Mouse (Mus musculus) WW6 (cell line): ENCODE measurements around the gene Eif1b.
A peak's percentile ranks its signal among the peaks of the same experiment; 100 is the strongest.
"Not testable (repeated sequence)": the region's sequence is repeated elsewhere in the genome, so short reads cannot be mapped to it uniquely, and the experiment has no call there.

Experiments
- DNase-seq: peaks from one replicate; pipeline ENCODE4 v3.0.0-alpha.2; 2013; ENCODE audit warnings: low read depth, low spot score

The Eif1b gene

DNA sequence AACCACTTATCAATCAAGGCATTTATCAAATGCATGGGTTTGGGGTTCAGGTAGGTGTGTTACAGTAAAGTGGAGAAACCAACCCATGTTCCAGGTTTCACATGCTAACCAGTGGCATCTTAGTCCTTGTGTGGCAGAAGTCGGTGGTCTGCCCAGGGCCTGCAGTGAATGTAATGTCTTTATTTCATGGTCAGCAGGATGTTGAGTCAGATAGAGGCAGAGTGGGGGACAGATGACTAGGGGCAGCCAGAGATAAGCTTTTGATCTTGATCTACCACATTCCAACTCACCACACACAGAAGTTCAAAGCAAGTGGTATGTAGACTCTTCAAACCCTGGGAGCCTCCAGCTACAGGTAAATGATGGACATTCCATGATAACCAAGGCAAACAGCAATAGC lies 29.1 kb downstream of the Eif1b start:
- DNase-seq = no peak

DNA sequence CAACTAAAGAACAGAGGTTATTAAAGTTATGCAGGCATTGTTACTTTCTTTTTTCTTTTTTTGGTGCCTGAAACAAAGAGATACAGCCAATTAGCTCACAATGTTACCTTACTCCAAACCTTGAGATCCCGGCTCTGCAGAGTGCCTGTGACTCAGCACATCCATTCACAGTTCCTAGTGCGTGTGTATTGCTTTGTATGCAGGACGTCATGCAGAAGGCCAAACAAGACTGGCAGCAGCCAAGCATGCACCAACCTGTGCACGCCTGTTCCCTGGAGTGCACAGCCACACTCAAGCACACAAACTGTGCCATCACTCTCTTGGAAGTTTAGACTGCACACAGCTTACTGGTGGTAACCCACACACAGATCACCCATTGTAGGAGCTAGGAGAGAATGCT lies 35.2 kb downstream of the Eif1b start:
- no peak for DNase-seq

DNA sequence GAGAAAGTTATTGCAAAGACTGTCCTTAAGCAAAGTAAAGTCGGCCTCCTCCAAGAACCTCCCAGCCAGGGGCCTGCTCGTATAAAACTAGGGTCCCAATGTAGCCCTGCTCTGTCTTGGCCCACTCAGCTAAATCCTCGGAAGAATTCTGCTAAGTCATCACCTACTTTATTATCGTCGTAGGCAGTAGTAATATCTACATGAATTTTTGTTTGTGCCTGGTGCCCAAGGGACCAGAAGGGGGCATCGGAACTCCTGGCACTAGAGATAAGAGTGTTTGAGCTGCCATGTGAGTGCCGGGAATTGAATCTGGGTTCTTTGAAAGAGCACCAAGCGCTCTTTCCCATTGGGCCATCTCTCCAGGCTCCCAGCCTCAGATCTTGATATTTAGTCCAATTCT lies 35.9 kb downstream of the Eif1b start:
- DNase-seq = no peak

DNA sequence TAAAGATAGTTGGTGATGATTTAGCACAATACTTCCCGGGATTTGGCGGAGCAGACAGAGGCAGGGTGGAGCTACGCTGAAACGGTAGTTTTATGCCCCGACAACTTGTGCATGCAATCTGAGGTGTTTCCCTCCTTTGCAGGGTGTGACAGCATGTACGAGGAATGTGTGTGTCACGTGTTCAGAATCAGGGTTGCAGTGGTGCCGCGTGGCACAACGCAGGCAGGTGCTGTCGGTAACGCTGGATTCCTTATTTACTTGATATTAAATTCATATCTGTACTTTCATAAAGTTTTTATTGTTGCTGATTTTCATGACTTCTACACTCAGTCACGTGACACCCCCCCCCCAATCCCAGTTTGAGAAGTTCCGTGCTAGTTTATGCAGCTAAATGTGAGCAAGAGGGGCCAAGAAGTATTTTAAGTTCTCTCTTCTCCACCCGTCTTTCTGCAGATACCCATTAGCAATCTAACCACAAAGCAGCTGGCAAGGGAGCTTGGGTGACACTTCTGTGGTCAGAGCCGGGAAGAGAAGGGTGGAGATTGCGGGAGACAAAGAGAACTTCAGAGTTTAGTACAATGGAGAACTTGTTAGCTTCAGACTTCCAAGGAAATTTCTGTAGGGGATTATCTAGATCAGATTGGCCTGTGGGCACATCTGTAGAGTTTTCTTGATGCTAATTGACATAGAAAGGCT lies 36.9 kb downstream of the Eif1b start:
- DNase-seq = no peak

DNA sequence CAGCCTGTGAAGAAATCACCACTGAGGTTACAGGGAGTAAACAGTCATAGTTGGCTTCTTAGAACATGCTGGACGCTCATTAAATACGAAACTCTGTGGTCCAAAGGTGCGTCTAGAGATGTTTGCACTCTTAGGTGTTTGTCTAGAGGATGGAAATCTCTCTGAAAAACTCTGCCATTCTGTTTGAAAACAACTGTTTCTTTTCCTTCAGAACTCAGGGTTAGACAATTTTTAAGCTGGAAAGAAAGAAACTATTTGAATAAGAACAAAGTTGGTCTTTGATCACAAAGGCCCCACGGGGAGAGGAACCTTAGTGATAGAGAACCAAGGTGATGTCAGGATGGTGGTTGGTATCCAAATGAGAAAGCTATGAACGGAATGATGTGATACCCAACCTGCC lies 38.4 kb downstream of the Eif1b start:
- DNase-seq = no peak

DNA sequence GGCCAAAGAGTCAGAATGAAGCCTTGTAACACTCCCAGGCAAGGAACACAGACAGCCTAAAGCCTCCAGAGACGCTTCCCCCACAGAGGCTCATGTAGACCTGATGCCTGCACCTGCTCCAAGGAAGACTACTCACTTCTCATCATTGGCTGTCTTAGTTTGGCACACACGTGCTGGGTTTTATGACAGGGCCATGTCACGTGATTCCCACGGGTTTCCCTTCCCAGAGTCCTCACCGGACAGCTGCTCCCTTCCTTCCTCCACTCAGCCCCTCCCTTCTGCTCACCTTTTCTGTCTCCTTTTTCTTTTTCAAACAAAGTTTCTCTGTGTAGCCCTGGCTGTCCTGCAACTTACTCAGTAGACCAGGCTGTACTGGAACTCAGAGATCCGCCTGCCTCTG lies 40.0 kb downstream of the Eif1b start:
- no peak for DNase-seq

DNA sequence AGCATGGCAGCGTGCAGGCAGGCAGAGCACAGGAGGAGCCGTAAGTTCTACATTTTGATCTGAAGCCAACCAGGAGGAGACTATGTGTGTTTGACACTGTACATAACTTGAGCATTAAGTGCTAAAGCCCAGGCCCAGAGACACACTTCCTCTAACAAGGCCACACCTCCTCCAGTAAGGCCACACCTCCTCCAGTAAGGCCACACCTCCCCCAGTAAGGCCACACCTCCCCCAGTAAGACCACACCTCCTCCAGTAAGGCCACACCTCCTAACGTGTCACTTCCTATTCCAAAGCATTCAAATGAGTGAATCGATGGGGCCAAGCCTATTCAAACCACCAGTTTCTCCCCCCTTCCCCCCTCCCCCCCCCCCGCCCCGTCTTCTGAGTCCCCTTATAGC lies 40.7 kb downstream of the Eif1b start:
- DNase-seq = peak; percentile 18

GRCm38 (mm10) chr9:120533446-120533950 lies 41.5 kb downstream of the Eif1b start:
- DNase-seq = not testable (repeated sequence)

DNA sequence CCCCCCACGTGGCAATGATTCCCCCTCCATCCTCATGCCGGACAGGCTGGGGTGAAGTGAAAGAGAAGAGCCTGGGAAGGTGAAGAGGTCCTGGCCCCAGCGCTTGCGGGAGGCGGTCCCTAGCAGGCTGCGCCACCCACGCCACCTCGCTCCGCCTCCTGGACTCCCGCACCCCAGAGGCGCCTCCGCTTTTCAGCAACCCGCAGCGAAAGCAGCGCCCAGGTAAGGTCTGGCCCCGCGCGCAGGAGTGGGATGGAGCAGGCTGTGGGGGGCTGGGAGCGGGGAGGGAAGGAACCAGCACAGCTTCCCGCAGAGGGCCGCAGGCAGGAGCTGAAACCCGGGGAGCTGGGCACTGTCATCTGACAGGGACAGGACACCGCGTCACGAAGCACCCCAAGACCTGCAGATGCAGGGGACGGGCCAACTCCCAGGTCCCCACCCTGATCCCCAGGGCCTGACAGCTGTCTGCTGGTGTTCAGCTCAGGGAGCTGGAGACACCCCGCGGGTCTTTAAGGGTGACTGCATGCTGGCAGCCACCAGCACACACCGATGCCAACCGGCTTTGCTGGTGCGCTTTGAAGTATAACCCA lies 47.7 kb downstream of the Eif1b start, which contains the start of gene Entpd3:
Gene Entpd3 (plus strand): TSS at position 157 of the 590 bp plus-strand sequence.
- no peak for DNase-seq

DNA sequence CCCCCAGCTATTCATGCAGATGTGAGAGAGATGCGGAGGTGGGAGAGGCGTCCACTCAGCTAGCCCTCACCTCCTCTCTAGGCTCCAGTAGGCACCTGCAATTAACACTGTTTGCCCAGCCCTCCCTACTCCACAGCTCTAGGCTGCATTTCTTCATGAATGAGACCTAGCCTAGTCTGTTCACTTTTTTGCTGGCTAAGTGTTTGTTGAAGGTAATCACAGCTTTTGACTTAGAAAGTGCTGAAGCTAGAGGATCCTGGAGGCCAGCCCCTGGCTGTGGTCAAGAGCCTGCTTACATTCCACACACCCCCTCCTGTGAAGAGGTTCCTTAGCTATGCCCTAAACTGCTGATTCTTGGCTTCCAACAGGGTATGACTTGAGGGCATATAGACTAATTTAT lies 49.4 kb downstream of the Eif1b start:
- no peak for DNase-seq

- DNase-seq = no peak
These were observed 50.2 kb downstream of the Eif1b start for GRCm38 (mm10) chr9:120542241-120542640.
